Mouse (Mus musculus) liver, embryonic 14.5 days (tissue): Measurements from ENCODE around the gene Hivep2. TPM values are rescaled to one million over a fixed set of nuclear protein-coding genes. Genes with fewer than 3 reads are reported as not detected.

ENCODE experiments used
- ATAC-seq: fragments of 200-750 bp; cut with Nextera tagmentation; 2 replicates; pipeline ENCODE4 v1.8.0; 2017; ENCODE audit warnings: moderate number of reproducible peaks, mild to moderate bottlenecking, moderate library complexity; ENCODE audit not compliant: insufficient read depth
- DNase-seq, 3 experiments: peaks; one replicate each; pipeline ENCODE4 v3.0.0-alpha.2; 2012 to 2013; ENCODE audit warnings: low read depth in 3 of 3, low spot score in 3 of 3
- H3K27ac ChIP-seq: fragments of 300-500 bp; sonication (generic); 2 replicates; pipeline ENCODE4 v1.5.1; 2014; ENCODE audit warnings: moderate library complexity, mild to moderate bottlenecking, control low read depth, inconsistent platforms
- H3K27me3 ChIP-seq: fragments of 300-500 bp; sonication (generic); 2 replicates; pipeline ENCODE4 v1.6.1; 2014; ENCODE audit warnings: mild to moderate bottlenecking, low read length, moderate library complexity; ENCODE audit not compliant: control insufficient read depth, insufficient read depth
- H3K36me3 ChIP-seq: fragments of 300-500 bp; sonication (generic); replicated peaks from 2 replicates; pipeline ENCODE4 v1.6.1; 2014; ENCODE audit warnings: low read depth; ENCODE audit not compliant: control insufficient read depth, insufficient read depth
- H3K4me1 ChIP-seq, 2 experiments: fragments of 200-500 bp in 1 of 2; fragments of 300-500 bp in 1 of 2; sonication (generic) in 1 of 2; replicated peaks; 2 replicates each; pipeline ENCODE4 v1.6.1; 2012 to 2014; ENCODE audit warnings: antibody characterized with exemption in 1 of 2, inconsistent platforms in 1 of 2, low read length in 1 of 2; ENCODE audit not compliant: control insufficient read depth in 2 of 2, insufficient read depth in 2 of 2
- H3K4me2 ChIP-seq: fragments of 300-500 bp; sonication (generic); 2 replicates; pipeline ENCODE4 v1.6.1; 2014; ENCODE audit warnings: low read depth, mild to moderate bottlenecking, control low read depth, moderate library complexity
- H3K4me3 ChIP-seq, 2 experiments: fragments of 200-500 bp in 1 of 2; fragments of 300-500 bp in 1 of 2; sonication (generic) in 1 of 2; 2 replicates each; pipeline ENCODE4 v1.5.1; 2012 to 2014; ENCODE audit warnings: low read depth in 2 of 2, low read length in 2 of 2, mild to moderate bottlenecking in 2 of 2, control low read depth in 1 of 2, inconsistent platforms in 1 of 2, moderate library complexity in 1 of 2; ENCODE audit not compliant: insufficient read depth in 1 of 2
- H3K9ac ChIP-seq: fragments of 300-500 bp; sonication (generic); replicated peaks from 2 replicates; pipeline ENCODE4 v1.6.1; 2014; ENCODE audit warnings: mild to moderate bottlenecking, control low read depth, moderate library complexity
- H3K9me3 ChIP-seq: fragments of 300-500 bp; sonication (generic); 2 replicates; pipeline ENCODE4 v1.6.1; 2016; ENCODE audit warnings: low read length, mixed read lengths; ENCODE audit not compliant: control insufficient read depth
- CTCF ChIP-seq: IDR thresholded peaks from 2 replicates; pipeline ENCODE4 v1.5.1; 2016; ENCODE audit warnings: antibody characterized with exemption, low read depth, control low read depth
- EP300 ChIP-seq: IDR thresholded peaks from 2 replicates; pipeline ENCODE4 v1.6.1; 2016; ENCODE audit warnings: antibody characterized with exemption, low read depth
- WGBS: fragments of 180-500 bp; shearing (Covaris S2); extraction: QIAGEN DNeasy Blood & Tissue Kit; methylation state at CpG from one replicate; pipeline ENCODE4 v1.1.7; 2014; ENCODE audit not compliant: insufficient replicate concordance; 5-methylcytosine and 5-hydroxymethylcytosine counted together
- polyA plus RNA-seq, 2 experiments: library from polyadenylated mRNA; depleted of rRNA in 1 of 2; stranded (reverse) in 1 of 2; unstranded in 1 of 2; fragments of >200 nt; fragmentation: Nextera tagmentation in 1 of 2; extraction: Ambion mirVana in 1 of 2; gene quantifications; 2 replicates each; pipeline versions ENCODE4 v1.2.1 to v1.2.3; 2012 to 2014

The Hivep2 gene
- polyA plus RNA-seq, 2 experiments = 0.32 to 0.33 TPM

- Histone ChIP-seq H3K27ac (no peak overlapping the region), H3K4me2 (no peak overlapping the region), H3K4me3 (no peak overlapping the region), H3K4me1 (no peaks in the 10 kb centered on the region), H3K27me3 (no peaks in the 10 kb centered on the region), H3K36me3 (no peaks in the 10 kb centered on the region), H3K9me3 (no peaks in the 10 kb centered on the region), H3K9ac (no peak overlapping the region)
- TF ChIP-seq CTCF (no peak), EP300 (no peak)
- DNase-seq = no peak
- WGBS = 49% methylated on average over 3 of the region's 3 CpGs
- ATAC-seq = no peak
Measured at GRCm38 (mm10) chr10:14100847-14101246, 135.0 kb downstream of the Hivep2 start.

- Histone ChIP-seq H3K9ac (no peak overlapping the region), H3K4me3 (no peak overlapping the region), H3K9me3 (no peaks in the 10 kb centered on the region), H3K4me1 (no peaks in the 10 kb centered on the region), H3K27ac (no peak overlapping the region), H3K4me2 (no peak overlapping the region), H3K27me3 (no peaks in the 10 kb centered on the region), H3K36me3 (no peaks in the 10 kb centered on the region)
- 55% methylated on average over 5 of the region's 5 CpGs for WGBS
- DNase-seq (no peak), ATAC-seq (no peak)
- TF ChIP-seq CTCF (no peak), EP300 (no peak)
Measured at GRCm38 (mm10) chr10:14101966-14102365, 136.1 kb downstream of the Hivep2 start.

- no peaks in the 10 kb centered on the region for H3K36me3 ChIP-seq
- no peak for DNase-seq
- H3K4me3 ChIP-seq = no peak overlapping the region
- WGBS = 61% methylated on average over 7 of the region's 7 CpGs
- H3K4me2 ChIP-seq = no peak overlapping the region
- H3K9ac ChIP-seq = no peak overlapping the region
- no peaks in the 10 kb centered on the region for H3K9me3 ChIP-seq
- H3K4me1 ChIP-seq = no peaks in the 10 kb centered on the region
- ATAC-seq = no peak
- TF ChIP-seq CTCF (no peak), EP300 (no peak)
- H3K27me3 ChIP-seq = no peaks in the 10 kb centered on the region
- no peak overlapping the region for H3K27ac ChIP-seq
Measured at GRCm38 (mm10) chr10:14107980-14108671, 142.3 kb downstream of the Hivep2 start.

DNA sequence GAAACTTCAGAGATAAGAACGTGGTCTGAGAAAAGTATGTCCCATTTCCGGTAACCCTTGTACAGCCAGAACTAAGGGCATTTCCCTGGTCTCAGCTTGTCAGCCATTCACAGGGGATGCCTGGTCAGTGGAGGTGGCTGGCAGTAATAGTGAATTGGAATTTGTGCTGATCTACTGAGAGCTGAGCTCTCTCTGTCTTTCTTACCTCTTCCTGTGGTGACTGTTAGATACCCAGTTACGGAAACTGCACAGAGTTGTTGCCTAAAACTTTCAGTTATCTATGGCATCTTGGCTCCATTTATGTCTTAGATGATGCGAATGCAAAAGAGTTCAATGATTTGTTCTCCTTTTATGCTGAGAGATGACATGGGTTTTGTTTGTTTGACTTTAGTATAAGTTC, 150.0 kb downstream of the Hivep2 start:
- no peak overlapping the region for H3K4me3 ChIP-seq
- H3K27ac ChIP-seq = no peak overlapping the region
- H3K36me3 ChIP-seq = no peaks in the 10 kb centered on the region
- H3K27me3 ChIP-seq = no peaks in the 10 kb centered on the region
- 34% methylated on average over 4 of the region's 4 CpGs for WGBS
- ATAC-seq = no peak
- H3K9ac ChIP-seq = no peak overlapping the region
- DNase-seq = no peak
- H3K9me3 ChIP-seq = no peaks in the 10 kb centered on the region
- TF ChIP-seq EP300 (no peak), CTCF (no peak)
- no peaks in the 10 kb centered on the region for H3K4me1 ChIP-seq
- H3K4me2 ChIP-seq = no peak overlapping the region

DNA sequence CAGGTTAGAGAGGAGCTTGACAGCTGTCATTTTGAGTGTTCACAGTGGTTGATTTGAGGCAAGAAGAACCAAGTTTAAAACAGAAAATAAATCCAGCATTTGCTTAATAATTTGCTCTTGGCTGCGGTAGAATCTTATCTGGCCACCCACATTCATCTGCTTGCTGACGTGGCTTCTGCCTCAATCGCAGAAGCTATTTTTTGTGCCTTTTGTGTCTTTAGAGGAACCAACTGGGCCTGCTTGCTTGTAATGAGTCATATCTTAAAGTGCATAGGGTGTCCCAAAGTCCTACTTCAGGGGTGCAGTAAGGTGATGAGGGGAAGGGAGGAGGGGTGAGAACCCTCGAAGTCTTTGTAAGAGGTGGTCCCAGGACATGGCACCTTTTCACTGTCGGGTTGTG, 151.1 kb downstream of the Hivep2 start:
- Histone ChIP-seq H3K9ac (no peak overlapping the region), H3K27me3 (no peaks in the 10 kb centered on the region), H3K9me3 (no peaks in the 10 kb centered on the region), H3K36me3 (no peaks in the 10 kb centered on the region), H3K4me3 (no peak overlapping the region), H3K4me1 (no peaks in the 10 kb centered on the region), H3K27ac (no peak overlapping the region), H3K4me2 (no peak overlapping the region)
- 49% methylated on average over 5 of the region's 5 CpGs for WGBS
- ATAC-seq (no peak), DNase-seq (no peak)
- TF ChIP-seq CTCF (no peak), EP300 (no peak)
